Mouse (Mus musculus) G1E (cell line): Measurements from ENCODE around the gene Sult2b1. TPM values are rescaled to one million over a fixed set of nuclear protein-coding genes. Genes with fewer than 3 reads are reported as not detected.

Experiments
- ATAC-seq: 2 replicates; pipeline ENCODE4 v1.8.0; 2016; ENCODE audit warnings: mild to moderate bottlenecking; ENCODE audit not compliant: insufficient number of reproducible peaks, poor library complexity, low FRiP score, severe bottlenecking; ENCODE audit errors: extremely low read depth
- DNase-seq: peaks from one replicate; pipeline ENCODE4 v3.0.0; 2012; ENCODE audit warnings: low spot score
- H3K27me3 ChIP-seq: 2 replicates; pipeline ENCODE4 v1.6.1; 2012; ENCODE audit warnings: mild to moderate bottlenecking, low read length, inconsistent platforms; ENCODE audit not compliant: insufficient read depth
- H3K36me3 ChIP-seq: replicated peaks from 2 replicates; pipeline ENCODE3; 2012; ENCODE audit warnings: mild to moderate bottlenecking, inconsistent platforms
- H3K4me1 ChIP-seq: 2 replicates; pipeline ENCODE4 v1.6.1; 2012; ENCODE audit warnings: low read depth, low read length, inconsistent platforms, mixed read lengths; ENCODE audit not compliant: insufficient read depth
- H3K4me3 ChIP-seq: 2 replicates; pipeline ENCODE4 v1.5.1; 2012; ENCODE audit warnings: low read depth, mild to moderate bottlenecking, inconsistent platforms, low read length, moderate library complexity, mixed read lengths
- H3K9me3 ChIP-seq: replicated peaks from 2 replicates; pipeline ENCODE4 v1.6.1; 2012; ENCODE audit warnings: inconsistent platforms
- CTCF ChIP-seq: IDR thresholded peaks from 2 replicates; pipeline ENCODE4 v1.5.1; 2012; ENCODE audit warnings: low read depth, low read length, inconsistent platforms, mixed read lengths
- GATA1 ChIP-seq: IDR thresholded peaks from 2 replicates; pipeline ENCODE4 v1.6.1; 2012; ENCODE audit warnings: borderline replicate concordance, low read length, inconsistent platforms, mixed read lengths
- GATA2 ChIP-seq: IDR thresholded peaks from 2 replicates; pipeline ENCODE4 v1.6.1; 2012; ENCODE audit warnings: low read depth, low read length, inconsistent platforms, borderline replicate concordance
- POLR2AphosphoS5 ChIP-seq: IDR thresholded peaks from 2 replicates; pipeline ENCODE4 v1.6.1; 2012; ENCODE audit warnings: low read depth, low read length, inconsistent platforms; ENCODE audit not compliant: insufficient replicate concordance
- TAL1 ChIP-seq: conservative IDR thresholded peaks from 2 replicates; pipeline ENCODE4 v1.6.1; 2012; ENCODE audit warnings: low read depth, low read length, inconsistent platforms, mixed read lengths
- polyA plus RNA-seq: library from polyadenylated mRNA; stranded (reverse); fragments of >175 nt; gene quantifications from 2 replicates; pipeline ENCODE4 v1.2.3, GENCODE M21; 2012
- total RNA-seq, 2 experiments: library from RNA; stranded (forward) in 1 of 2; stranded (reverse) in 1 of 2; fragments of 200-1000 nt in 1 of 2; fragments of >200 nt in 1 of 2; fragmentation: Nextera tagmentation in 1 of 2; gene quantifications; 2 replicates each; pipeline ENCODE4 v1.2.3; 2014 to 2017

Gene Sult2b1
- total and polyA plus RNA-seq, 3 experiments = 0.05 TPM; not detected in 2

DNA sequence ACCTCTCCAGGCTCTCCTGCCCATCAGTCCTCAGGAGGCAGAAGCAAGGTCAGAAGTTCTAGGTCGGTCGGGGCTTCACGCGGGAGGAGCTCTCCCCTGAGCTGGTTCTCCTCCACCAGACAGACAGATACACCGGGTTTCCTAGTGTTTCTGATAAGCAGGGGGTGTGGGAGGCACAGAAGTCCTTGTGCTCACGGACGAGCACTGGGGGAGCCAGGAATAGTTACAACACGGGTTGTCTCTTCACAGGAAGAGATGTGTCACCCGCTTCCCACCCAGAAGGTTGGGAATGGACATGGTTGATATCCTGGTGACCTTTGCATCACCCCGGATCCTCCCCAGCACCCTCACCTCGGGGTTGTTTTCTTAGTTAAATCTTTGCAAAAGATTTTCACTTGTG is 94.7 kb downstream of the Sult2b1 start:
- H3K27me3 ChIP-seq = peaks cover 71% of the 10 kb centered on the region
- DNase-seq = no peak
- peaks cover 8% of the 10 kb centered on the region for H3K4me1 ChIP-seq
- H3K36me3 ChIP-seq = no peaks in the 10 kb centered on the region
- ATAC-seq = no peak
- H3K9me3 ChIP-seq = 0 out of 2 replicates have a peak, but pooled peaks cover 4% of the 10 kb centered on the region
- H3K4me3 ChIP-seq = no peak overlapping the region
- TF ChIP-seq CTCF (no peak), GATA1 (no peak), TAL1 (no peak), GATA2 (no peak), POLR2AphosphoS5 (no peak)

DNA sequence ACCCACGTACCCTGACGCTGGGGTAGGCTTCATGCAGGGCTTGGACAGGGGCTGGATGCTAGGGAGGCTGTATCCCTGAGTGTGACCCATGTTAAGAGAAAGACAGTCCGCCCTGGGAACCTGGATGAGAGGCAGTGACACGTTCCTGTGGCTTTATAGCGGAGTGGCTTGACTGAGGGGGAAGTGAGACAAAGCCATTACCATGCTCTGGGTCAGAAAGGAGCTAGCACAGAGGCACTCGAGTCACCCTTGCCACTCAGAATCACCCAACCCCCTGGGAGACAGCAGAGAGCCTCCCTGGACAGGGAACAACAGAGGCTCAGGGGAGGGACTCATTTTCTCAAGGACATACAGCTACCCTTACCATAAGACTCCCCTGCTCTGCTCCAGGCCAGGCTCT is 95.4 kb downstream of the Sult2b1 start:
- 0 out of 2 replicates have a peak, but pooled peaks cover 4% of the 10 kb centered on the region for H3K9me3 ChIP-seq
- peaks cover 78% of the 10 kb centered on the region for H3K27me3 ChIP-seq
- TF ChIP-seq GATA1 = no peak
- no peak for TF ChIP-seq CTCF
- no peak for TF ChIP-seq TAL1
- no peak for TF ChIP-seq GATA2
- no peak for TF ChIP-seq POLR2AphosphoS5
- ATAC-seq = no peak
- H3K4me3 ChIP-seq = no peak overlapping the region
- H3K36me3 ChIP-seq = no peaks in the 10 kb centered on the region
- H3K4me1 ChIP-seq = peaks cover 8% of the 10 kb centered on the region
- DNase-seq = no peak

GRCm38 (mm10) chr7:45686841-45687240 is 97.6 kb downstream of the Sult2b1 start:
- Histone ChIP-seq H3K4me1 (peaks cover 25% of the 10 kb centered on the region), H3K9me3 (no peaks in the 10 kb centered on the region), H3K4me3 (no peak overlapping the region), H3K27me3 (peaks cover 73% of the 10 kb centered on the region), H3K36me3 (no peaks in the 10 kb centered on the region)
- ATAC-seq (no peak), DNase-seq (no peak)
- TF ChIP-seq TAL1 = no peak
- TF ChIP-seq GATA2 = no peak
- TF ChIP-seq CTCF = no peak
- no peak for TF ChIP-seq POLR2AphosphoS5
- no peak for TF ChIP-seq GATA1

DNA sequence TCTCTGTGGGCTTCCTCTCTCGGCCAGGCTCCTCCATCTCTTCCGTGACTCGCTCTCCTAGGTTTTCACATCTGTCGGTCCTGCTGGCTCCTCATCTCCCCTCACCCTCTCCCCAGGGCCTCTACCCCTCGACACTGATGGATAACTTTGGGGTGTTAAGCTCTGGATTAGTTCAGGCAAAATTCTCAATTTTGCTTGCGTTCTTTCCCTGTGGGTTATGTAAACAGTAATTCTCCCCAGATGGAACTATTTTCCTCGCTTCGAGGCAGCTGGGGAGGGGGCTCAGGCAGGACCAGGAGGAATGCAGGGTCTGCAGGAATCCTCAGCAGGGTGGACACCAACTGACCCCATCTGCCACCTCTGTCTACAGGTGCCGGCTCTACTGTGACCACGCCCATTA is 98.7 kb downstream of the Sult2b1 start:
- Histone ChIP-seq H3K4me3 (no peak overlapping the region), H3K36me3 (no peaks in the 10 kb centered on the region), H3K4me1 (peaks cover 36% of the 10 kb centered on the region), H3K9me3 (no peaks in the 10 kb centered on the region), H3K27me3 (peaks cover 63% of the 10 kb centered on the region)
- TF ChIP-seq GATA1 = no peak
- TF ChIP-seq GATA2 = no peak
- no peak for TF ChIP-seq CTCF
- TF ChIP-seq TAL1 = no peak
- TF ChIP-seq POLR2AphosphoS5 = no peak
- DNase-seq (no peak), ATAC-seq (no peak)

- peak within 1 kb of the TSS; percentile 65; the same call in 1 of the 2 replicates for H3K4me3 ChIP-seq
- H3K9me3 ChIP-seq = no peaks in the 10 kb centered on the region
- DNase-seq (no peak), ATAC-seq (no peak)
- no peaks in the 10 kb centered on the region for H3K36me3 ChIP-seq
- peaks cover 50% of the 10 kb centered on the region for H3K4me1 ChIP-seq
- TF ChIP-seq GATA2 = no peak
- no peak for TF ChIP-seq TAL1
- no peak for TF ChIP-seq CTCF
- TF ChIP-seq POLR2AphosphoS5 = no peak
- no peak for TF ChIP-seq GATA1
- H3K27me3 ChIP-seq = peaks cover 48% of the 10 kb centered on the region
Observed at GRCm38 (mm10) chr7:45683396-45684050, 100.9 kb downstream of the Sult2b1 start, which contains the start of gene Ntn5. TSS of gene Ntn5 (plus strand) at chr7:45684022.
